Mouse (Mus musculus): ENCODE measurements around the gene Lhx4.

Lhx4 gene

DNA sequence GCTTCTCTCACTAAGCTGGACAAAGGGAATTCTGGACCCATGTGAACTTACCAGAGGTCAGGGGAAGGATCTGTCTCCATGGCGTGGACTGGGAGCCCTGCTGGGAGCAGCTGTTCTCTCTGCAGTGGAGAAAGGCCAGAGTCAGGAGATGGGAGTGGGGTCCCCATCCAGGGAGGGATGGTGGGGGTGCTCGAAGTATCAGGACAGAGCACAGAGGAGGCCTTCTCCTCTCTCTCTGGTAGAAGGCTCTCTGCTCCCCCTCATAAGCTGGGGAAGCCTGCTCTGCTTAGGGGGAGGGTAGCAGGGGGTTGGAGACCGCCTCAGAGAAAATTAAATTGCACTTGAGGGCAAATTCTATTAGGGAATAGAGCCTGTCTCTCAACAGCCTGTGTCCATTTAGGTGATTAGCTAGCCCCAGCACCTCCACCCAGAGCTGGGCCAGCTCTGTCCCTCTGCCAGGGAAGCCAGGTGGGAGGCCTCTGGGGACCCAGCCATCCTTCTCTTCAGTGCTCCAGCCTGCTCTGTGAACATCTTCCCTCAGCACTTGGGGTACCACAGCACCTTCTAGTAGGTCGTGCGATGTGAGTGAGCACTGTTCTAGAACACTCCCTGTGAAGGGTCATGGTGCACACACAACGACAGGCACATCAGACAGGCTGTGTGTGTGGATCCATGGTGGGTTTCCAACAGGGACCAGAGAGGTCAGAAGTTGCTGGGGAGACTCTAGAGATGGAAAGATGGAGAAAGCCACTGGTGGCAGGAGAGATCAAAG, at the start of gene Lhx4:
TSS of gene Lhx4 (minus strand) at position 201 of the 772 bp plus-strand sequence.
- DNase-seq (ENCODE audit: low read depth, low spot score), result no peak

DNA sequence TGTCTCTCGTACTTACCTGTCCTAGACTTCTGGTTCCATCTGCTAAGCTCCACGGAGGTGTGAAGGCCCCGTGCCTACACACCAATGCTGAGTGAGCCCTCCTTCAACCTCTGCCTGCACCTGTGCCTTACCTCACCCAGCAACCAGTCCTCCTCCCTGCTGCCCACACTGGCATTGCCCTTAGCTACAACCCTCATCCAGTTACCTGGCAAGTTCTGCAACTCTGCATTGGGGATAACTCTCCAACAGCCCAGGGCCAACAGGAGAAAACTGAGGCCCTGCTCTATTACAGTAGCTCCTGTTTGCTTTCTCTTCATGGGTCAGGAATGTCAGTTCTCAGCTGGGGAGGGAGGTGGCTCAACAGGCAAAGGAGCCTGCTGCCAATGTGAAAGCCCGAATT, 46.5 kb upstream of the Lhx4 start:
- no peak for DNase-seq (ENCODE audit: low read depth, low spot score)

DNA sequence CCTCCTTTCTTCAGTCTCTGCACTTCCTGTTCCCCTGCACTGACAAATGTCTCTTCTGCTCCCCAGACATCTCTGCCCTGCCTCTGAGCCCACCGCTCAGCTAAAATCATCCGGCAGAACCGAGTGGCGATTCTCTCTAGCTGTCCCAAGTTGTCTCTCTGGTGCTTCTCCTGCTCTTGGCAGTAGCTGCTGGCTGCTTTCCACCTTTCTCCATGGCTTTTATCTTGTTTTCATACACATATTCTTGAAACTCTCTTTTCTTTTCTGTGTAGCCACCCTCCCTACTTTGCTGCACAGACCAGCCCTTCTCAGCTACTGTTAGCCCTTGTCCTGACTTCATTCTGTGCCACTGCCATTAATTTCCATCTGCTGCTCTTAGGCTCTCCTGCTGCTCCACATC, 45.9 kb upstream of the Lhx4 start:
- DNase-seq (ENCODE audit: low read depth, low spot score), result no peak

DNA sequence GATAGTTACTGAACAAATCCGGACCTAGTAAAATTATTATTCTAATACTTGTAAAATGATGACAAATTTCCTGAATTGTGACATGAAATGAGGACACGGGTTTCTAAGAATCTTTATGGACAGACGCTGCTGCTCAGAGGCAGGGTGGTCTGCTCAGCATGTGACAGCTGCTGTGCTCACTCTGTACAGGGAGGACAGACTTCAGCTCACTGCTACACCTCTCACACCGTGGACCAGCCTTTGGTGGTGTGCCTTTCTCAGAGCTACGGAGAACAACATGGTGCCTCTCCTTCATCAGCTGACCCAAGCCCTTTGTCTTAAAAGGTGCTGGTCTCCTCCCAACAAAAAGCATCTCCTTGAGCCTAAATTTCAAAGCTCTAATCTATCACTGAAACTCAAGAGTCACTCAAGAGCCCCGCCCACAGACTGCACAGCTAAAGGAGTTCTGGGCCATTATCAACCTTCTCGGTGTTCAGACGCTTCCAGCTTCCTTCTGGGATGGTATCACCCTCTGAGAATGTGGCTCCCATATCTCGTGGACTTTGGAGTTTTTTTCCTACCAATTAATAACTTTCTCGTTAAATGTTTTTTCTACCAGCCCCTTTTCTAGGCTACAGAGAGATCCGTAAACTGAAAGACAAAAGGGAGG, 45.4 kb upstream of the Lhx4 start:
- DNase-seq (ENCODE audit: low read depth, low spot score), result no peak

DNA sequence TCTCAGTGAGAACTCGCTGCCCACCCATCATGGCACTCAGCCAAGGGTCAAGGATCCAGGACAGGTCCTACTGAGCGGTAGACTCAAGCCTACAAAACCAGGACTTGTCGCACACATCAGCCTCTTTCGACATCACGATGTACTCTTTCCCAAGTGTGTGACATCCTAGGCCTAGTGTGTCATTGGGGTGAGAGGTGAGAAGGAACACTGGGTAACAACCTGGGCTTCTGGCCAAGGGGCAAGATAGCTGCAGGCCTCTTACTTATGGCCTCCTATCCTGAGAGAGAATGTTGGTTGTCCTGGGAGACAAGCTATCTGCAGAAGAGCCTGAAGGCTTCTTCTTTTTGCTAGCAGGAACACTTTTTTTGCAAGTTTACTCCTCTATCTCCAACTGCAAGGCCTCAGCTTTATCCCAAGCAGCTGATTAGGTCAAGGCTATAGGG, 44.3 kb upstream of the Lhx4 start:
- DNase-seq (ENCODE audit: low read depth, low spot score), result no peak

DNA sequence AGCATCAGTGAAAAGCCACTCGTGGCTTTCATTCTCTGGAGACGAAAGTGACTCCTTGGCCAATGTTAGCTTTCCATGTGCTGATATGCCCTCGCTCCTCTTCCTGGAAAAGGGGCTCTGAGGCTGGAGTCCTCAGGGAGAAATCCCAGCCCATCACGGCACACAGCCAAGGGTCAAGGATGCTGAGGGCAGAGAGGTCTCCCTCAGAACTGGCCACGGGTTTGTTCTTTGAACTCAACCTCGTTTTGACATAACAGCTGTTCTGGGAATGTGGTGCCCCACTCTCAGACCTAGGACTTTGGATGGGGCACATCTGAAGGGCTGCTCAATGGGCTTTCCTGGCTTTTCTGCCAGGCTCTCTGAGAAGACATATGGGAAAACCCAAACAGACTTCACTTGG, 43.4 kb upstream of the Lhx4 start:
- no peak for DNase-seq (ENCODE audit: low read depth, low spot score)

DNA sequence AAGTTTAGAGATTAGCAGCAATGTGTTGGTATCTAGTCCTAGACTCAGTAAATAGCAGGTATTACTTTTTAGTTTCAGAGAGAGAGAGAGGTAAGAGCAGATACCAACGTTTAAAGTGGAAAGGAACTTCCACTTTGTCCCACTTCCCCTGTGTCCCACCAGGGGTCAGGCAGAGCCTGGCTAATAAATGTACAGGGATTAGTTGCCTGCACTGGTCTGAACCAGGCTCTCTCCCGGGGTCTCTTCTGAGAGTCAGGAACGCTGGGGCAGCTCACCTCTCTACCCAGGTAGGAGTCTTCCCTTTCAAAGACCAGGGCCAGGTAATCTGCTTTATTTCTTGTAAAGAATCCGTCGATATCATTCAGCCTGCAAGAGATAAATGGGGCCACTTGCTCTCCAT, 40.4 kb upstream of the Lhx4 start:
- DNase-seq (ENCODE audit: low read depth, low spot score), result peak; percentile 25

DNA sequence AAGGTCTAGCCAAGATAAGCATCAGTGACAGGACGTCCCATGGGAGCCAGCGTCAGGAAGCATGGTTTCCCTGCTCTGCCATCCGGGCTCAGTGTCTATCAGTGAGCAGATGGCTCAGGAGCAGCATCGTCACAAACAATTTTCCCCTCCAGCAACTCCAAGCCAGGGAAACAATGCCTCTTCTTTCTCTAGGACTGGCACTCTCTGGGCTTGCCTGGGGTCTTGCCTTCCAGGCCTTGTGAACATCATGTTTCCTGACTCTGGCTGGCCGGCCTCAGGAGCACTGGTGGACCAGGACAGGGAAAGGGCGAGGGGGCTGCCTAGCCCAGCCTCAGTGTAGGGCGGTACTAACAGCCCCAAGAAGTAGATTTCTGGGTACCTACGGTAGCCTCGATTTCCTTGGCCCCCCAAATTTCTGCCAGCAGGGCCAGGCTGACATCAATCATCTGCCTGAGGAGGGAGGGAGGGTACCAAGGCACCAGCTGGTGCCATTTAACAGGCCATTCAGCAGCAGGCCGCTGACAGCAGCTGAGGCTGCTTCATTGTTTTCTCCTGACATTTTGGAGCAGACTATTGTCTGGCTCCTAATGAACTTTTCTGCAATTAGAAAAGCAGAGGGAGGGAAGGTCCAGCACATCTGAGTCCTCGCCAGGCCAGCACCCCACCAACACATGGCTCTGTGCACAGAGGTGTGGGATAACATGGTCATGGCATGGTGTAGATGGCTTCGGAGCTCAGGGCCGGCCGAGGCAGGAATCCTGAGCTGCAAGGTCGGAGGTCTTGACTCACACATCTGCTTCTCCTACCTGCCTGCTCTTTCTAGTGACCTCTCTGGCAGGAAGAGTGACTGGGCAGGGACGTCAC, 38.9 kb upstream of the Lhx4 start:
- no peak for DNase-seq (ENCODE audit: low read depth, low spot score)

DNA sequence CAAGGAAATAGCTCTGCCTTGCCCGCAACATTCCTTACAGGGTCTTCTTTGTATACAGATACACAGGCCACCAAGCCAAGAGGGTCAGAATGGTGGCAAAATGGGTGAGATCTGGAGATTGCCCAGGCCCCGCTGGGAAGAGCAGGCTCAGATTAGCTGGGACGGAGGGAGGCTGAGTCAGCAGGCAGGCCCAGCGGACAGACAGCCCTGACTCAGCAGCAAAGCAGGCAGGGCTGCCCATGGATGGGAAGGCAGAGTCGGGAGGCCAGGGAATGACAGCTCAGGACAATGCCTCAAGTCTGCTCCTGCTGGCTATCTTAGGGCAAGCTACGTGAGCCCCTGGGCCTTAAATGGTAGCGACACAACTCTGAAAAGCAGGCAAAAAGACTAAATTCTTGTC, 34.4 kb upstream of the Lhx4 start:
- DNase-seq (ENCODE audit: low read depth, low spot score), result no peak

DNA sequence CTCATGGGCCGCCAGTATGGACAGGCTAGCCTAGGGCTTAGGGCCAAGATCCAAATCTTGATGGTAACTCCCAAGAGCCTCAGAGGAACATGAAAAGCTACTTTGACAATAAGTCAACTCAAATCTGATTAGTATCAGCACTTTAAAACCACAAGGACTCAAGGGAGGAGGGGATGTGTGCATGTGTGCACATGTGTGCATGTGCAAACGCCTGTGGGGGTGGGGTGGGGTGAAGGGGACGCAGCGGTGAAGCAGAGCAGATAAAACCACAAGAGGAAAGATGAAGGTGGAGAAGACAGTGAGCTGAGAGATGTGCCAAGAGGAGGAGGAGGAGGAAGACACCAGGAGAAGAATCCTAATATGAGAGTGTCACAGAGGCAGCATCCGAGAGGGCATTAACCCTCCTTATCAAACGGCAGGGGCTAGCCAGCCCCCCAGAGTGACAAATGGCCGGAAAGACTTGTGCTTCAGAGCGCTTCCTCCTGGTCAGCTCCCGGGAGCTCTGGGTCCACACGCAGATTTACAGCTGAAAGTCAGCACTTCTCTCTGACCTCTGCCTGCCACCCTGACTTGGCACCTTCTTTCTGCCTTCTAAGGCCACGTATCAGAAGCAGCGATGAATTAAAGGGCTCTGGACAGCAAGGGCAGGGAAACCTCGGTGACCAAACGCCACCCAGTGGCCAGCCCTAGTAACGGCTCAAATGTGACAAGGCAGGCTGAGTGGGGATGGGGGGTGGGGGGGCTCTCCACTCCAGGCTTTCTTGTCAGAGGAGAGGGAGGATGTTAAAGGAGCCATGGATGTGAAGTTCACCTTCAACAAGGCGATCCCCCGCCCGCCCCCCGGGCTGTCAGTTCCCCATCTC, 33.1 kb upstream of the Lhx4 start:
- peak; percentile 36 for DNase-seq (ENCODE audit: low read depth, low spot score)

DNA sequence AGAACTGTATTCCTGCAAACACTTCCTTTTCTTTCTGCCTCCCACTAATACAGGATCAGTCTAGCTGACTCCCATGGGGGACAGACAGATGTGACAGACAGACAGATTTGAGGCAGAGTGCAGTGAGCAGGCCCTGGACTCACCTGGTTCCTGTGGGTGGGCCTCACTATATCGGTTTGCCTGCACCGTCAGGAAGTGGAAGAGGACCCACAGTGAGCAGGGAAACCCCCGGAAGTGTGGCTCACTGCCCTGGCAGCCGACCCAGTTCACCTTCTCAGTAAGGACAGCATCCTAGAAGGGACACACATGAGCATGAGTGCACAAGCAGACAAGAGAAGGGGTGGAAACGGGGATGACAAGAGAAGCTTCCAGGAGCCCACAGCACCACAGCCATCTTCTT, 30.9 kb upstream of the Lhx4 start:
- no peak for DNase-seq (ENCODE audit: low read depth, low spot score)

DNA sequence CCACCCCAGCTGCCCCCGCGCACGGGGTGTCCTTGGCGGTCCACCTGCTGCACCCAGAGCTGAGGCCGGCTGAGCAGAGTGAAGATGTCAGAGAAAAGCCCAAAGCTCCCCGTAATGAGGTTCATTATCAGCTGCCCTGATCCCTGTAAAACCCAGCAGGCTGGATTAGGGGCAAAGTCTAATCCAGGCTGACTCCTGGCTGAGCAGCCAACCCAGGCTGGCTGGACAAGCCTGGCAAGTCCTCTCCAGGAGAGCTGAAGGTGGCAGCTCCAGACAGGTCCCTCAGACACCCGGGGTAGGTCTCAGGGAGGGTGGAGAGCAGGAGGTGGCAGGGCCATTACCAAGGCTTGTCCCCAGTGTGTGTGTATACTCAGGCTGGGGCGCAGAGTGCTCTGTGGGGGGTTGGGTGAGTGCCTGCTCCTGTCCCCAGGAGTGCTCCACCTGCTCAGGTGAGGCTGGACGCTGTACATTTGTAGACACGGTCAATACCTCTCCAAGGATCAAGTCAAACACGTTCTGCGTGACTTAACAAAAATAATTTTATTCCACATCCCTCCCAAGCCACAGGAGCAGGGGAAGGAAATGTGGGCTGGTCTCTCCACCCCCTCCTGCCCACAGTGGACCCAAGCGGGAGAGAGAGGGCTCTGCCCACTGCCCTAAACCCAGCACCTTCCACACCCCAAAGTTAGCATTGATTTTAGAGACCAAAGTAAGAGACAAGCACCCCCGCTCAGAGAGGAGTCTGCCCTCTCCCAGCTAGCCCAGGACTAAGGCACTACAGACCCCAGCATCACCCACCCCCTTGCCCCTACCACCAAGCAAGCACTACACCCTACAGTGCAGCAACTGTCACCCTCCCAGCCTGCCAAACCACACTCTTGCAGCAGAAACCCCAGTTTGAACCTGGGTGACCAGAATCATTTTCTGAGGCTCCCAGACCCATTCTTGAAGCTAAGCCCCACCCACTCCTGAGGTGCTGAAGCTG, 26.4 kb upstream of the Lhx4 start:
- no peak for DNase-seq (ENCODE audit: low read depth, low spot score)

DNA sequence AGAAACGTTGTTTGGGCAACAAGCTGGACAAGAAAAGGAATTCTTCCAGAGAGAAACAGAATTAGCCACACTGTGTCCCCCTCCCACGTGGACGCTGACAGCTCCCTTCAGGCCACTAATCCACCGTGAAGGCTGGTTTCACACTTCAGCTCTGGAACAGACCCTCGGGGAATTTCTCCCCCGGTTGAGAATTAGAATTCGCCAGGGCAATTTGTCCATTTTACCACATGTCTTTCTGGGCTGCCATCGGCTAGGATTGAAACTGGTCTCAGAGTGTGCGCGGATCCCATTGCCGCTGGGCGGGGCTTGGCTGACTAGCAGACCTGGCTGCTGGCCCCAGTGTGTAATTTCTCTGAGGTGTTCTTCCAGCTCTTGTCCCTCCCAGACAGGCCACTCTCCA, 7.7 kb upstream of the Lhx4 start:
- no peak for DNase-seq (ENCODE audit: low read depth, low spot score)

DNA sequence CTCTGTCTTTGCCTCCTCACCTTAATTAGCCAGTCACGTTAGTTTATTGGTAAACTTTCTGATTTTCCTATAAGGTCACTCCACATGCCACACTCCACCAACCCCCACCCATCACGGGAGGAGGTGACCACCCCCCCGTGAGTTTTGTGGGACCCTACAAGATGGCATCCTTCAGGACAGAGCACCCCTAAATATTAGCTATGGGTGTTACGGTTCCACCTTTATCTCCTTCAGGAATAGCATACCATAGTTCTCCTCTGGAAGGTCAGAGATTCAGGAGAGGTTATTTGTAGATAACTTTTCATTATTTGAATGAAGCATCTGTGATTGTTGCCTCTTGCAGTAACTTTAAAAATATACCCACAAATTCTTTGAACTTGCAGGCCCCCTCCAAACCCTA, 7.2 kb upstream of the Lhx4 start:
- DNase-seq (ENCODE audit: low read depth, low spot score), result no peak

DNA sequence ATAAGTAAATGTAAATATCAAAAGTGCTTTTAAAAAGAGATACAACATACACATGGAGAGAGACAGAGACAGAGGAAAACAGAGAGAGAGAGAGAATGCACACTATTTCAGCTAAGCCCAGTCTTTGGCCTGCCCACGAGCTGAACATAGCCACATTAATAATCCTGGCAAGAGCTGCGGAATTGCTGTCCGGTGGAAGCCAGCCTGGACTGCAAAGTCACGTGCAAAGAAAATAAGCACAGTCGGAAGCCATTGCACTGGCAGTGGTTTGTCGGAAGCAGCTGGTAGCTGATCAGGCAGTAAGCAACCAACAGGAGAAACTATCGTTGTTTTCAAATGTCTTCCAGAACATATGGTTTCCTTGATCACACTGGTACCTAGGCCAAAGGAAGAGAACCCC, 6.1 kb upstream of the Lhx4 start:
- no peak for DNase-seq (ENCODE audit: low read depth, low spot score)

DNA sequence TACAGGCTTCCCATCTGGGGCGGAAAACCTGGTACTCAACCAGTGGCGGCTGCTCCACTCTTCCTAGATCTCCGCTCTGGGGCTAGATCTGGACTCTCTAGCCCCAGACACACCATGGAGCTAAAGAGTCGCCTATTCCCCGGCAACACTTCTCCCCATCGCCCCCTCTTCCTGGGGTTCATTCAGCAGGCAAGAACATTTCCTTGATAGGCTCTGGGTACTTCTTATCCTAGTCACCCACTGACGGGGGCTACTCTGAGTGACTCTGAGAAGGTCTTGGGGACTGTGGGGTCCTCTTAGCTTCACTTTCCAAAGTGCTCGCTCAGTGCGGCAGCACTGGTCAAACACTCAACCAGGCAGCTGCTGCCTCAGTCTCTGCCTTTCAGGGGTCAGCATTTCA, 1.9 kb upstream of the Lhx4 start:
- DNase-seq (ENCODE audit: low read depth, low spot score), result no peak

DNA sequence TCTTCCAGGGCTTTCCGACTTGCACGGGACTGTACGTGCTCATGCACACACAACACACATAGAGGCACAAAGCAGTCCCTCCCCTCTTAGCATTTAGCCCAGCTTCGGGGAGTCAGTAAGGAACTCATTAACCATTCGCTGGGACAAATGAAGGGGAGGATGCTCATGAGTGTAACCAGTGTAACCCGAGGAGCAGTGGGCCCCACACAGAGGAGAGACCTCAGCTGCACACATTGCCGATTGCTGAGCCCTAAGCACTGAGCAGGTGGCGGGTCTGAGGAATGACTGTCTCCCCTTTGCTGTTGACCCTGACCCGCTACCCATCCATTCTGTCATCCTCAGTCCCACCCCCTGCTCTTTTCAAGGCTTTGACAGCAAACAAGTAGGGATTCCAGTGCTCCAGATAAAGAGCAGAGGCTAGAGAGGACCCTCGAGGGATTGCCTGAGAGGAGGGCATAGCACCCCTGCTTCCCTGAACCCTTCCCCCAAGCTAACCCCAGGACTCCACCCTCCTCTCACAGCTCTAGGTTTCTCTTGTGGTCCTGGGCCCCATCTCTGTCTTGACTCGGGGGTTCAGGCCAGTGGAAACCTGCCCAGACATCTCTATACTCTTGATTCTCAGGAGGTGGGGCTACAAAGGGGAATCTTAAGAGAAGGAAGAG, 836 bp downstream of the Lhx4 start:
- no peak for DNase-seq (ENCODE audit: low read depth, low spot score)

DNA sequence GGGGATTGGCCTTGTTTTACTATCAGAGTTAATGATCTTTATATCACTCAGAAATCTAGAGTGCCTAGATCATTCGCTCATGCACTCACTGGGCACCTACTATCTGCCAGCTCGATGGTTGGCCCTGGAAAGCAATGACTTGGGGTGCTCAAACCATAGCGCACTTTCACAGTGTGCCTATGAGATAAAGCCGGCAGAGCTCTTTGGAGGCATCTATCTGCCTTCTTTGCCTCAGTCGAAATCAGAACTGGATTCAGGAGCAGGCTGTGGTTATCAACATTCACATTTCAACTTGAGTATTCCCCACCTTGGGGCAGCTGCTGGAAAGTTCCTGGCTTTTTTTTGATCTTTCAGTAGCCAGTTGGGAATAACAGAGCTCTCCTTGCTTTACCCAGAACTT, 3.6 kb downstream of the Lhx4 start:
- no peak for DNase-seq (ENCODE audit: low read depth, low spot score)

DNA sequence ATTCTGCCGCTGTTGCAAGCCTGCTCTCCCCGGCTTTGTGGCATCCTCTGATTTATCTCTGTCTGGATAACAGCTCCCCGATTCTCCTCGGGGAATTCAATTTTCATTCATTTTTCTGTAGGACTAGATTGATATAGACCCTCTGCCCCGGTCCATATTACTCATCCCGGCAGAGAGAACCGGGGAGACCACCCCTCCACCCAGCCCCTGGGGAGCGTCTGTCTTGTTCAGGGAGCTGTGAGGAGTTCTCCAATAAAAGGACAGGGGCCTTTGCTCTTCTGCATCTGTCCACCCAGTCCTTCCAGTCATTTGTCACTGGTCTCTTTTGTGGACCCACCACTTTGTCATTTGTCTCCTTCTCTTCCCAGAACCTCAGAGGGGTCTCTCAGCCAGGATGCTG, 4.5 kb downstream of the Lhx4 start:
- DNase-seq (ENCODE audit: low read depth, low spot score), result no peak

All from R1 (cell line).